Mouse (Mus musculus) liver, postnatal 0 days (tissue): ENCODE data around the gene Plxnc1.

ENCODE experiments used
- CTCF ChIP-seq: sonication (generic); IDR thresholded peaks from 2 replicates; pipeline ENCODE4 v1.5.1; 2016; ENCODE audit warnings: antibody characterized with exemption, low read depth
- EP300 ChIP-seq: IDR thresholded peaks from 2 replicates; pipeline ENCODE4 v1.6.1; 2016; ENCODE audit warnings: antibody characterized with exemption, low read depth, mild to moderate bottlenecking

- TF ChIP-seq CTCF (0 out of 2 replicates have a peak, but pooled peaks have one; percentile 4), EP300 (peak; percentile 76)
Observed at GRCm38 (mm10) chr10:94913336-94913739, 31.3 kb downstream of the Plxnc1 start.
